Mouse (Mus musculus) CD4-positive, CD25-positive, alpha-beta regulatory T cell, adult 2 months (primary cell): ENCODE measurements at regions not wholly inside any gene's neighbourhood (a gene's known extent, or its start where the extent isn't known, plus 50 kb on each side); places are given as distances from the start of the nearest gene placed in this dataset.

Experiments used
- DNase-seq: peaks from one replicate; pipeline ENCODE4 v3.0.0-alpha.2; 2012; ENCODE audit warnings: low read depth, low spot score

- no peak for DNase-seq
These were observed 100.6 kb upstream of the Rfx3 start for GRCm38 (mm10) chr19:28111263-28112180.

GRCm38 (mm10) chr19:28095620-28096019 is 84.7 kb upstream of the Rfx3 start:
- DNase-seq, result no peak

GRCm38 (mm10) chr19:28092252-28092651 is 81.3 kb upstream of the Rfx3 start:
- no peak for DNase-seq

GRCm38 (mm10) chr19:28087607-28088546 is 76.9 kb upstream of the Rfx3 start:
- no peak for DNase-seq

- DNase-seq, result no peak
These were observed 59.4 kb upstream of the Rfx3 start for GRCm38 (mm10) chr19:28070386-28070785.
